Mouse (Mus musculus): ENCODE measurements around the gene Sec31a.

DNA sequence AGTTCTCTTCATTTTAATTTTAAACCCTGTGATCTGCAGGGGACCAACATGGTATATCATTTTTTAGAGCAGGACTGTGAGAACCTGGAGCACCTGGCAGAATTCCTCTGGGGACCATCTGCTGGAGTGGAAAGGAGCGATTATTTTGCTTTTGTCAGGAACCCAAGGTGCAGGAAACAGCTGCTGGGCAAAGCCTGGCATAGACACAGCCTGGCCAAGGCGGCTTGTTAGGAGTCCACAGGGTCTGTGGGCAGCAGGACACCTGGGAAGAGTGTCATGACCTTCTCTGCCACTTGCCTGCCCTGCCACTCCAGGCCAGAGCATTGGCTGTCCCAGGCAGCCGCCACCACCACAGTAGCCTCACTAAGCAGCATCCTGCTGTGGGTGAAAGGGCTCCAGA, 100.4 kb downstream of the Sec31a start:
- no peak for TF ChIP-seq POLR2A (IDR thresholded peaks at IDR 0.05; ENCODE audit: control insufficient read depth in 1 of 2, insufficient read depth in 1 of 2, low read depth in 1 of 2, low read length in 2 of 2, poor library complexity in 1 of 2)
- no peak for TF ChIP-seq E2F4 (IDR thresholded peaks at IDR 0.05; ENCODE audit: borderline replicate concordance, low read depth, low read length)
- no peak for TF ChIP-seq TAL1 (IDR thresholded peaks at IDR 0.05; ENCODE audit: low read length)
- TF ChIP-seq CTCF (IDR thresholded peaks at IDR 0.05 in 2 of 3, conservative IDR thresholded peaks at IDR 0.05 in 1 of 3; ENCODE audit: control insufficient read depth in 1 of 3, insufficient read depth in 1 of 3, low read depth in 2 of 3, low read length in 3 of 3, poor library complexity in 1 of 3, severe bottlenecking in 1 of 3) = no peak
